Mouse (Mus musculus) C2C12 (cell line): Measurements from ENCODE around the gene Pgls.

Source experiments
- CTCF ChIP-seq: IDR thresholded peaks from one replicate; pipeline ENCODE4 v1.5.1; 2011; ENCODE audit not compliant: control insufficient read depth, insufficient read depth, insufficient read length
- FOSL1 ChIP-seq: IDR thresholded peaks from one replicate; pipeline ENCODE4 v1.8.0; 2011; ENCODE audit warnings: mild to moderate bottlenecking, low read length; ENCODE audit not compliant: poor library complexity, insufficient read depth, severe bottlenecking
- MAX ChIP-seq: IDR thresholded peaks from one replicate; pipeline ENCODE4 v1.6.1; 2011; ENCODE audit warnings: mild to moderate bottlenecking, control low read depth

DNA sequence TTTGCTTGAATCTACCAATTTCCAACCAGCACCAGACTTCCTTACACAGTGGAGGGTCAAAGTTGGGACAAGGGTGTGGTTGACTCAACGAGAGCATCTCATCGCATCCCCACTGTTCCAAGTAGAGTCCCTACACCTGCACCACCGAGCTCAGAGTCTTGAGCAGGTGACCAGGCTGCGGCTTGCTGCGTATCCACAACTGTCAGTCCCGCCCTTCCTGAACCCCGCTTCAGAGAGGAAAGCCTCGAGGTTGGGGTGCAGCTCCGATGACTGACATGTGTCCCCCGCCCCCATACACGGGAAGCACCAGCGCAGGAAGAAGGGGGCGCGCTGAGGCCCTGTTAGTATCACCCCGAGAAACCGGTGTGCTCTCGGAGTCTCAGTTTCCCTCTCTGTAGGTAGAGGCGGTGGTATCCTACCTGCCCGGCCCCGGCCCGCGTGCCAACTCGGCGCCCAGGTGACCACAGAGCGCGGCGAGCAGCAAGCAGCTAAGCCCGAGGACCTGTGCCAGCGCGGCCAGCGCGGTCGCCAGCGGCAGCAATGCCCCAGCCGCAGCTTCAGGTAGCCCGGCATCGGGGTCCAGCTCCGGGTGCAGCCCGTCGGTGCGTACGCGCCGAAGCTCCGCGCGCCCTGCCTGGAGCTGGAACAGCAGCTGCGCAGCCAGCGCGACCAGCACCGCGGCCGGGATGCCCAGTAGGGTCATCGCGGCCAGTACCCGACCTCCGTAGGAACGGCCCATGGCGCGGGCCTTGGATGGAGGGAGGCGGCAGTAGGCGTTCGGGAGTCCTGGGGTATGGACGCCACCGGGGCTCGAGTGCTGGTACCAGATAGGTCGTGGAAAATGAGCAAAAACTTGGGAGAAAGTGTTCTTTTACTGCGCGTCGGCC, 33.7 kb upstream of the Pgls start, which contains the start of gene Tmem221:
- TF ChIP-seq MAX (no peak), CTCF (no peak), FOSL1 (no peak)
